Mouse (Mus musculus): Measurements from ENCODE around the gene Rrm2.
"Not testable (repeated sequence)": the region's sequence is repeated elsewhere in the genome, so short reads cannot be mapped to it uniquely, and the experiment has no call there.

Rrm2 gene

DNA sequence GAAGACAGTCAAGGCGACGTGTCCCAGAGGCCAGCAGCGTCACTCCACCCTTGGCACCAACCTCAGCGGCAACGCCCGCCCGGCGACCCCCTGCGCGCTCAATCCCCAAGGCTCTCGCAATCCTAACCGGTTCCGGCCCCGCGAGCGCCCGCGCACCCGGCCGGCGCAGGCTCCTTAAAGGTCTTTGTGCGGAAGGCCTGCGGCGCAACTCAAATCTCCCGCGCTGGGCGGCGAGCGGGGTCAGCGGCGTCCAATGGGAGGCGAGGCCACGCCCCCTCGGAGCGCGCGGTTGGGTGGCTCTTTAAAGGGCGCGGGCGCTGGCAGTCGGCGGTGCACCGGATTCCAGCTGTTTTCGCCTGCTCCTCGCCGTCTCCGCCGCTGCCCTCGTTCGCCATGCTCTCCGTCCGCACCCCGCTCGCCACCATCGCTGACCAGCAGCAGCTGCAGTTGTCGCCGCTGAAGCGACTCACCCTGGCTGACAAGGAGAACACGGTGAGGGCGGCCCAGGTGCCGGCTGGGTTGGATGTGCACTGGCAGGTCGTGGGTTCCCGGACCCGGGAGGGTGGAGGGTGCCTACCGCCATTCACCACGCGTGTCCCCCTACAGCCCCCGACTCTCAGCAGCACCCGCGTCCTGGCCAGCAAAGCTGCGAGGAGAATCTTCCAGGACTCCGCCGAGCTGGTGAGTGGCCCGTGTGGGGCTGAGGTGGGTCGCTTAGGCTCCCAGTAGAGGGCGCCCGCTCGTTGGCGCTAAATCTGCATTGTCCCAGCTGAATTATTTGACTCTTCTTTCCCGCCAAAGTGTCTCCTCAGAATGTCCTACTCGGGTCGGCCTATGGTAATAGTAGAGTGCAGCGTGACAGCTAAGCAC is at the start of gene Rrm2:
Gene Rrm2 (plus strand): TSS at position 288 of the 870 bp plus-strand sequence.
- in situ Hi-C loops (cut with MseI, MboI), result no loop called here

DNA sequence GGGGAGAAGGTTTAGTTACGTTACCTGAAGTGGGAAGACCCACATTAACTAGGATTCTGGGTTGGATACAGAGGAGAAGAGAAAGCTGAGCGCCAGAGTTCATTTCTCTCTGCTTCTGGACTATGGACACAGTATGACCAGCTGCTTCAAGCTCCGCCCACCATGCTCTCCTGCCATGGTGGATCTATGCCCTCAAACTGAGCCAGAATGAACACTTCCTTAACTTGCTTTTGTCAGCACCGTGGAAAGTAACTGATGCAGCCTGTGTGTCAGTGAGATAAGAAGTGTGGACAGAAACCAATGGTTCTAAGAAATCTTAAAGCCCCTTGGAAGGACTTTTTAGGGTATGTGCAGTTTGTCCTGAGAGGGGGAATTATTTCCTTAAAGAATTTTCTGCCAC is 49.0 kb upstream of the Rrm2 start:
- in situ Hi-C loops (cut with MseI, MboI), result no loop called here

DNA sequence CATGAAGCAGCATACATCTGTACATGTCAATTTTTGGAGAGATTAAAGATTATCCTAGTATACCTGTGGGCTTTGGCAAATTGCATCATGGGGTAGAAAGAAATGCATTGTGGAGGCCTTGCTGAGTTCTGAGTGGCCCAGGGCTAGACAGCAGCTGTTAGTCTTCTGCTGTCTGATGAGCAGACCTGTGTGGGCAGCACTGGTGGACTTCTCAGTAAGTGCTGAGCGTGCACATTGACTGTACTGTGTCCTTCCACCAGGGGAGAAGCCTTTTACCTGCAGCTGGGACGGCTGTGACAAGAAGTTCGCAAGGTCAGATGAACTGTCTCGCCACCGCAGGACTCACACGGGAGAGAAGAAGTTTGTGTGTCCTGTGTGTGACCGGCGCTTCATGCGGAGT is 48.1 kb upstream of the Rrm2 start:
- in situ Hi-C loops (cut with MseI, MboI), result no loop called here

DNA sequence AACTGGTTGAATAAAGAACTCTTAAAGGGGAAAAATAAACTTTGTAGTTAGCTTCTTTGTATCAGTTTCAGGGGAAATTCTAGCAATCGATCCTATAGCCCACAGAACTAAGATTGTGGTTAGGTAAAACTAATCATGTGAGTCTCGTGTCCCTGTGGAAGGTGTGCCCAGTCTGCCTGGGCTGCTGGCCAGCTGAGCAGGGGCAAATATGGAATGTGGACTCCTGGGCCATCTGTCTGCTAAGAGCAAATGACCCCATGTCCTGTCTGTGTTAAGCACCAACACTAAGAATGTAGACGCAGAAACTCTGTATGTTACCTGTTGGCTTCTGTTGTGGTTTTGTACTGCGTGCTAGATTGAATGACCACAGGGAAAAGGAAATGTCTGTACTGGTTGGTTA is 46.9 kb upstream of the Rrm2 start:
- in situ Hi-C loops (cut with MseI, MboI), result no loop called here

DNA sequence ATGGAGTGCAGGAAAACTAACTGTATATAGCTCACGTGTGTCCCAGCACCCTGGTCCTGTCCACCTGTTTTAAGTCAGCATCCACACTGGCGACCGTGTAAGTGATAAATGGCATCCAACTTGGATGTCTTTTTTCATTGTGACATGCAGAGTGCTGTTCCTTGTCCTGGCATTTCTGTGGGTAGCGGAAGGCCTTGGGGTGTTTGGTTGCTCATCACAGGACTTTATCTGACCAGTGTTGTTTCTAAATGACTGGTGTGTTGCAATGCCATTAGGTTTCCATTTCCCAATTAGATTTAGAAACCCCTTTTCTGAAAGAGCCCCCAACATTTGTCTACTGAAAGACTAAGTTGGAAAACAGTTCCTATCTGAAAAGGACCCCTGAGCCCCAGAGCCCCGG is 45.9 kb upstream of the Rrm2 start:
- in situ Hi-C loops (cut with MseI, MboI), result no loop called here

DNA sequence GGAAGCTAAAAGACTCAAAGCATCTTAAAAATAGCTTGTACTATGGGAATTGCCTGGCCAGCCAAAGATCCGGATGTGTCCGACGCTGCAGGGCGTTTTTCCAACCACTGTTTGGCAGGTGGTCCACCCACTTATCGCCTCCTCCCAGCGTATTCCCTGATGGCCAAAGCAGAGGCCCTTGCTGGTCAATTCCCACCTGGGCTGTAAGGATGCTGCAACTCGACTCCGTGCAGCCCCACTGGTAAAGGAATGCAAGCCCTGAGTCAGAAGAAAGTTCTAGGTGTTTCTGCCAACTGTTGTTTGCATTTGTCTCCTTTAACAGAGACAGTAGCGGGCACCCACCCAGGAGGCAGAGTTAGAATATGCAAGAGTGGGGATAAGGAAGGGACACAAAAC is 27.9 kb upstream of the Rrm2 start:
- in situ Hi-C loops (cut with MseI, MboI), result loop anchor here in 1 of 2 experiments (5.0 kb wide), 1 partner anchor 73 kb away; no protein-coding TSS in a partner anchor

DNA sequence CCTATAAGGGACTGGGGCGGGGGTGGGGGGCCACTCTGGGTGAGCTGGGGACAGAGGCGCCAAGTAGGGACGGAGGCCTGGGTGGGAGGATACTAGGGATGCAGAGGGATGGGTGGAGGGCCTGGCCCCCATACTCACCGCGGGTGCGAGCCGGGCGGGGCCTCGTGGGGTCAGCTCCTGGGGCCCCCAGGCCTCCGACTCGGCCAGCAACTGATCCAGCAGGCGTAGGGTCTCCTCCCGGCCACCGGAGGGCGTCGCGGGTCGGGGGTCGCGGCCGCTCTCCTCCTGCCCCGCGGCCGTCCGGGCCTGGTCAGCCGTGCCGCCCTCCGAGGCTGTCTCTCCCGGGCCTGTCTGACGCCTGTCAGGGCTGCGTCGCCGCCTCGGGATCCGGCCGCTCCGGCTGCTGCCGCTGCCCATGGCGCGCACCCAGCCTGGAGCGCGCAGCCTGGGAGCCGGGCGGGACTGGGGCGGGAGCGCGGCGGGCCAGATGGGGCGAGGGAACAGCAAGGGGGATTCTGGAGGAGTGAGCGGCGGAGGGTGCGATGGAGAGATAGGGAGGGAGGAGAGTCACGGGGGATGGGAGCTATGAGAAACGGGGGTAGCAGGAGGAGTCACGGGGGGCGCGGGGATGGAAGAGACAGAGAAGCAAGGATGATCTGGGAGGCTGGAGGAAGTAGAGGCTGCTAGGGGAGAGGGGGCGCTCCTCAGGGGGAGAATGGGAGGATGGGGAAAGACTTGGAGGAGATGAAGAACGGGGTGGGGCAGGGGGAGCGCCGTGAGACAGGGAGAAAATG is 27.4 kb upstream of the Rrm2 start:
- in situ Hi-C loops (cut with MseI, MboI), result loop anchor here in 1 of 2 experiments (5.0 kb wide), 1 partner anchor 73 kb away; no protein-coding TSS in a partner anchor

DNA sequence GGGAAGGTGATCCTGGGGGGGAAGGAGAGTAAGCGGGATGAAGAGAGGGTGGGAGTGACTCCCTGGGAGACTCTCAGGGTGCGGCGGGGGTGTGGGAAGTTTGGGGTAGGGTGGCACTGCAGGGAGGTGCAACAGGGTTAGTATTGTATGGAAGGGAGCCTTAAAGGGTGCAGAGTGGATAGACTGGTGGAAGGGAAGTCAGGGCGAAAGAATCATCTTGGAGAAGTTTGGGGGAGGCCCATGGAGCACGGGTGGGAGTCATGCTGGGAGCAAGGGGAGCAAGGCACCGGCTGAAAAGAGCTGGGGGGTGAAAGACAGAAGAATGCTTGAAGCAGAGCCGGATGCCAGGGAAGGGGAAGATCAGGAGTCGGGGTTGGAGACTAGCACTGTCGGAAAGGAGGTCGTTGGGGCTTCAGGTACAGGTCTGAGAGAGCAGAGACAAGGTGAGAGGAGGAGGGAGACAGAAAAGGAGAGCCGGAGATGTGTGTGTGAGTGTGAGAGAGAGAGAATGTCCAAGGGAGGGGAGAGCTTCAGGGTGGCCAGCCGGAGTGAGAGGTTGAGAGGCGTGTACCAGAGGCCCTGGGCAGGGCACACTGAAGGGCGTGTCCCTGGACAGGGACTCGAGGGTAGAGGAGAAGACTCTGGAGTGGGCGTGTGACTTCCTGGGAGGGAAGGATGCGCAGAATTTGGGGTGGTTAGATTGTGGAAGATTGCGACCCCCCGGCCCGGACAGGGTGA is 26.6 kb upstream of the Rrm2 start, which contains the start of gene Cys1:
Gene Cys1 (minus strand): TSS at position 528 of the 738 bp plus-strand sequence.
- in situ Hi-C loops (cut with MseI, MboI), result loop anchor here in 1 of 2 experiments (5.0 kb wide), 1 partner anchor 74 kb away; no protein-coding TSS in a partner anchor

DNA sequence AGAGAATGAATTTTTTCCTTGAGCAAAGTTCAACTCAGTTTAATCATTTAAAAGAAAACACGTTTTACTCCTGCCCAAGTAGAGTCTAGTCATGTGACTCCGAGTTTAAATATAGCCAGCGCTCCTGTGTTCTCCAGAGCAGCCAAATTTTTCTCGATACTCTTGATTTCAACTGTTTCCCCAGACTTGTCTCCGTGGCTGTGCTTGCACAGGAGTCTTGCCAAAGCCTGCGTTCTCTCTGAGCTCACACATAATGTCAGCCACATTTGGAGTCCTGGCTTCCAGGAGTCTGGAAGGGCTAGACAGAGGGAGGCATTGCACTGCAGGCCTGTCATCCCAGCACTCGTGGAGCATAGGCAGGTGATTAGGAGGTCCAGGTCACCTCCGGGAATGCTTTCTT is 25.5 kb upstream of the Rrm2 start:
- in situ Hi-C loops (cut with MseI, MboI), result loop anchor here in 1 of 2 experiments (5.0 kb wide), 1 partner anchor 75 kb away; no protein-coding TSS in a partner anchor

DNA sequence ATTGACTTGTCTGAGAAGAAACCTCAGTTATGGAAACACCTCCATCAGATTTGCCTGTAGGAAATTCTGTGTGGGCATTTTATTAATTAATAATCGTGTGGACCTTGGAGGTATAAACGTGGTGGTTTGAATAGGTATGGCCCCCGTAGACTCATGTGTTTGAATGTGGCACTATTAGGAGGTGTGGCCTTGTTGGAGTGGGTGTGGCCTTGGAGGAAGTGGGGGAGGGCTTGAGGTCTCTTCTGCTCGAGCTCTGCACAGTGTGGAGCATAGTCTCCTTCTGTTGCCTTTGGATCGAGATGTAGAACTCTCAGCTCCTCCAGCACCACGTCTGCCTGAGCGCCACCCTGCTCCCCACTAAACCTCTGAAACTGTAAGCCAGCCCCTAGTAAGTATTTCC is 24.6 kb upstream of the Rrm2 start:
- in situ Hi-C loops (cut with MseI, MboI), result loop anchor here in 1 of 2 experiments (5.0 kb wide), 1 partner anchor 76 kb away; no protein-coding TSS in a partner anchor

DNA sequence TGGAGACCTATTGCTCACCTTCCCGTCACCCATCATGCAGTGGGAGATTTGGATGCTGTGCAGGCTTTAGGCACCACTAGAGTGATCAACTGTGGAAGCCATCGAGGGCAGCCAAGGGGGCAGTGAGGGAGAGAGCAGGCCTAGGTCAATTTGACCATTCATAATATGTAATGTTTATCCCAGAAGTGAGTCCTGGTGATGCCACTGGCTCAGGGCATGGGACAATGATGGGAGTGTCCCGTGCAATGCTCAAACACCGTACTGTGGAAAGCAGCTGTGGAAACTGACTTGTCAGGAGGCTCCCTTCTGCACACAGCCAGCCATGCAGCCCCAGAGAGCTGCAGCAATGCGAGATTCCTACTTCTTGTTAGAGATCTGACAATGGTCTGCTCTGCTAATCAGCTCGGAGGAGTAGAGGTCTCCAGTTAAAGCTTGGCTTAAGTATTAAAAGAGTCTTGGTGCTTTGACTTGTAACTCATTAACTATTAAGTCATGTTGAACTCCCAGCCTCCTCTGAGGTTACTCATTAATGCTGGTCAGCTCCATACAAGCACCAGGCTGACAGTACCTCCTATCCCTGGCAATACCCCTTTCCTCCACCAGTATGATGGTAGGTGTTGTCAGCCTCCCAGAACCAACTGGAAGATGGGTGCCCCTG is 21.9 kb upstream of the Rrm2 start:
- in situ Hi-C loops (cut with MseI, MboI), result no loop called here

DNA sequence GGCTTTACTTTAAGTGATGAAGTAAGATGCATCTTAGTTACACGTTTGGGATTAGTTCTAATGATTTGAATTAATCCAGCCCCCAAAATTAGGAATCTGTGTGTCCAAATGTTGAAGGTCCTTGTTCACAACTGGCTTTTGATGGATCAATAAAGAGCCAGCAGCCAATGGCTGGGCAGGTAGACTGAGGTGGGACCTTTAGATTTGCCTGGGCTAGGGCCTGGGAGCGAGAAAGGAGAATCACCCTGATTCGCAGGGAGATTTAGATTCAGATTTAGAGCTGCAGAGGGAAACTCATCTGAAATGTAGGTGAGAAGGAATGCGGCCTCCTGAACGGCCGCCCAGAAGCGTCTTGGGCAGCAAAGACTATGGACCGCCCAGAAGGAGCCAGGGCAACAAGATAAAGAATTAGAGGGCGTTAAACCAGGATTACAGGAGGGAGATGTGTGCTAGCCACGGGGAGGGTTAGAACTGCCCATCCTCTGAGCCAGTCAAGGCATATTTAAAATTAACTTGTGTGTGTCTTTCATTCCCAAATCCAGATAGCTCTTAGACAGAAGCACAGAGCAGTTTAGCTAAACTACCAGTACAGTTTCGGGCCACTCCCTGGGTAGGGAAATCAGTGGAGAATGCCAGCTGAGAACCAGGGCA is 21.2 kb upstream of the Rrm2 start:
- in situ Hi-C loops (cut with MseI, MboI), result no loop called here

DNA sequence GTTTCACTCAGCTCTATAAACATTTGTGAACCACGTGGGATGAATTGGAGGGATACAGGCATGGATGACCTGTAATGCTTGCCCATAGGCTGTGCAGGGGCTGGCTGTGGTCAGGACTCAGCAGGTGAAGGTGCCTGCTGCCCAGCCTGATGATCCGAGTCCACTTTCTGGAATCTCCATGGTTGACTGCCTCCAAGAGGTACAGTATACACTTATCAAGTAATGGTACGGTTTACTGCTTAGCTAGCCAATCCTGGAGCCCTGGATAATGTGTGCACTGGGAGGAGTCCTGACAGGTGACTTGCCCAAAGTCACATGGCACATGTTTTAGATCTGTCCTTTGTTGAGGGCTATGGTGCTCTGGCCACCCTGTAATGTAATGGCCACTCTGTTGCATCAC is 17.7 kb upstream of the Rrm2 start:
- in situ Hi-C loops (cut with MseI, MboI), result loop anchor here in 1 of 2 experiments (10.0 kb wide), 1 partner anchor 216 kb away; no protein-coding TSS in a partner anchor

DNA sequence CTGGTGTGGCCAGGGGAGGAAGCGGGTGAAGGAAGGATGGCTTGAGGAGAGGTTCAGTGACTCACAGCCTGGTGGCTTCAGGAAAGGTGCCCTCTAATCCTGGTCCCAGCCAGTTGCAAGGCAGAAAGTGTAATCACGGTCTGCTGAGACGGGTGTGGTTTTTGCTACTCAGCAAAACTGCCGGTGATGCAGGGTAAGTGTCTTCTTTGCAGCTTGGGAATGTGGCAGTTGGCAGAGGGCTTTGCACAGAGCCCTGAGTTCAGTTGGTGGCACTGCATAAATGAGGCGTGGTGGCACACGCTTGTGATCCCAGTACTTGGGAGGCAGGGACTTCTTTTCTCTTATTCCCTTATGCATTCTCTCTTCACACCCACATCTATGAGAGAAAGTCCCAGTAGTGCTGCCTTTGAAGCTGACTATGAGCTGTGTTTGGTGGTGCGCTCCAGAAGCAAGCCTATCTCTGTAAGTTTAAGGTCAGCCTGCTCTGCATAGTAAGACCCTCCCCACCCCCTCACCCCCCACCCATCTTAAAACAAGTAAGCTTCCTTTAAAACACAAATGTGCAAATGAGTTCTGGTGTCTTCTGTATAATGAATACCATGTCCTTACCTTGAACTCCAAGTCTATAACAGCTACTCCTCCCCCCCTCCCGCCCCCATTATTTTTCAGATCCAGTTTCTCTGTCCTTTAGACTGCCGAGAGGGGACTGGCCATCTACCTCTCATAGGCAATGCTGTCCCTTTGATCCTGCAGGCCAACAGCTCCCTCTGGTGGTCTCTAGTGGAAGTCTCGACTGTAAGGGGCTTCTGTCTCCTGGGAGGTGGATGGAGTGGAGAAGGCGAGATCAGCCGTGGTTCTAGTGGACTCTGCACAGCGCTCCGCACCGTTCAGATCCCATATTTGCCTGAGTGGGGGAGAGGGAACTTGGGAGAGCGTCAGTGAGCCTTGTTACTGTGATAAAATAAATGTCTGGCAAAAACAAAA is 11.2 kb upstream of the Rrm2 start:
- in situ Hi-C loops (cut with MseI, MboI), result loop anchor here (5.0 to 10.0 kb wide), 3 partner anchors 94 to 222 kb away; no protein-coding TSS in a partner anchor

DNA sequence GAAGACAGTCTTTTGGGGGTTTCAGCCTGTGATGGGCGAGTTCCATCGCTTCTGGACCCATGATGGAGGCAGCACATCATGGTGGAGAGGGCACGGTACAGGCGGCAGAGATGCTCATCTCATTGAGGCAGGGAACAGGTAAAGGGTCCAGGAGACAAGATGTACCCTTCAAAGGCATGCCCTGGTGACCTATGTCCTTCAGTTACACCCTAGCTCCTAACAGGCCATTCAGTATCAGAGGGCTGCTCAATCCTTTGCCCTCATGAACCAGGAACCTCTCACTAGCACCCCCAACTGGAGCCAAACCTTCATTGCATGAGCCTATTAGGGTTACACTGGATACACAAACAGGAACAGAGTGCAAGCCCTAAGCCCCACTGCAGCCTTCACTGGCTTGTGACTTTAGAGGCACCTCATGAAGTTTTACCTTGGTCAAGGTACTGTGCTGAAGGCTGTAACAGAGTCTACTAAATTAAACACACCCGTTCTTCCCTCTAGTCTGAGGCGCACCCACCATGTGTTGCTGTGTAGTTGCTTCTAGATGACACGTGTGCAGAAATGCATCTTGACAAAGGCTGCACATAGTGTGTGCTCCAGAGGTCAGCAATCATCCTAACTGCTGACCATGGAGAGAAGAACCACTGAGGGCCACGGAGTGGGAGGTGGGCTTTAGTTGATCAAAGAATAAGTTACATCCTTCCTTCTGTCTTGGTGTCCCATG is 10.4 kb upstream of the Rrm2 start:
- in situ Hi-C loops (cut with MseI, MboI), result loop anchor here (5.0 to 10.0 kb wide), 3 partner anchors 95 to 223 kb away; no protein-coding TSS in a partner anchor

DNA sequence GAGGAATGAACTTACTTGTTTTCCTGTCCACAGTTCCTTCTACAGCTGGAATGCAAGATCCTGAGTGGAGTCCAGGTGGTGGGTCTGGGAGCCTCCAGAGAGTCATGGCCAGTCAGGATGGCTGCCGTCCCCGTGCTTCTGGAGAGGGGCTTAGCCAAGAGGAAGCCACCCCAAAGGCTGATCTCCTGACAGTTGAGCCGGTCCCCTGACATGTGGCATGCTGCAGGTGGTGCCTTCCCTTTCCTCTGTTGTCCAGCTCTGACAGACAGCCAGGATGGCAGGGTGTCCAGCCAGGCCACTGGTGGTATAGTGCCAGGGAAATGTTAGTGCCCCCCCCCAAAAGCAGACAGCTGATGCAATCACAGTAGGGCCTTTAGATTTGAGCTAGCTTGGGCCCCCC is 9.5 kb upstream of the Rrm2 start:
- in situ Hi-C loops (cut with MseI, MboI), result loop anchor here (5.0 to 10.0 kb wide), 3 partner anchors 96 to 224 kb away; no protein-coding TSS in a partner anchor

DNA sequence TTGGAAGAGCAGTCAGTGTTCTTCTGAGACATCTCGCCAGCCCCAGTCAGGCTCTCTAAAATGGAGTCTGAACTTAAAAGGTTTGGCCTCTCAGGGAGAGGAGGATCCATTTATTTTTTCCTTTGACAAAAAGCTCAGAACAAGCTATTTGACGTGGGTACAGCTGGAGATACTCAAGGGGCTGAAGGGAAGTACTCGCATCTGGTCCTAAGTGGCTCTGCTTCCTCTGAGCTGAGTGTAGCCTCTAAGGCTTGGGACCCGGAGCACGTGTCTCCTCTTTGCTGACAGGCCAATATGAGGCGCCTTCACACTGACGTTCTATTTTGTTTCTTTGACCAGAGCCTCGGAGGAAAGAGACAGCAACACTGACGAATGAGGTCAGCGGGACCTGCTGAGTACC is 8.5 kb upstream of the Rrm2 start:
- in situ Hi-C loops (cut with MseI, MboI), result loop anchor here (5.0 to 10.0 kb wide), 3 partner anchors 97 to 225 kb away; no protein-coding TSS in a partner anchor

DNA sequence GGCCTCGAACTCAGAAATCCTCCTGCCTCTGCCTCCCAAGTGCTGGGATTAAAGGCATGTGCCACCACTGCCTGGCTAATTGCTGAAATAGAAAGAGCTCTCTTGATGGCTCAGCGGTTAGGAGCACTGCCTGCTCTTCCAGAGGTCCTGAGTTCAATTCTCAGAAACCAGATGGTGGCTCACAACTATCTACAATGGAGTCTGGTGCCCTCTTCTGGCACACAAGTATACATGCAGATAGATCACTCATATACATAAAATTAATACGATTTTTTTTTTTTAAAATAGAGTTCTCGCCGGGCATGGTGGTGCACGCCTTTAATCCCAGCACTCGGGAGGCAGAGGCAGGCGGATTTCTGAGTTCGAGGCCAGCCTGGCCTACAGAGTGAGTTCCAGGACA is 6.4 kb upstream of the Rrm2 start:
- in situ Hi-C loops (cut with MseI, MboI), result not testable (repeated sequence)

Measured in mouse trophoblast stem cell (cell line).